Mouse (Mus musculus) mature B cell (primary cell): ENCODE results near the gene Nbr1.
"Not testable (repeated sequence)": the region's sequence is repeated elsewhere in the genome, so short reads cannot be mapped to it uniquely, and the experiment has no call there.

Experiments used
- in situ Hi-C: fragments of 300-500 bp; cut with MboI; formaldehyde crosslinking; loops from 2 replicates; pipeline ENCODE4 v1.14.3; 2019

The Nbr1 gene

GRCm38 (mm10) chr11:101620022-101620655 lies 68.2 kb downstream of the Nbr1 start:
- in situ Hi-C loops: not testable (repeated sequence)

DNA sequence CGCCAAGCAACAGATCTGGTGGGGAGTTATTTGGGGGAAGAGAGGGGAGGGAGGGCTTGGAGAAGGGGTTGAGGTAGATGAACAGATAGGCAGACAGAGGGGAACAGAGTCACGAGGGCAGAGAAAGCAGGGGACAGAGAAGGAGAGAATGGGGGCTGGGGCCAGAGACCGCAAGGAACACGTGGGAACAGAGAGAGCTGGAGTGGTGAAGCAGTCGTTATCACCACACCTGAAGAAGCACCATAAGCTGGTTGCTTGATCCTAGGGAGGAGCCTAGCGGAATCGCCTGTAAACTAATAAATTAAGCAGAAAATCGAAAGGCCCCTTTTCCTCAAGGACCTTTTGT lies 74.7 kb downstream of the Nbr1 start:
- in situ Hi-C loops: no loop called here

GRCm38 (mm10) chr11:101626995-101627856 lies 75.3 kb downstream of the Nbr1 start, which contains the start of gene Rdm1:
Rdm1 (plus strand) TSS chr11:101627195.
- in situ Hi-C loops: no loop called here

DNA sequence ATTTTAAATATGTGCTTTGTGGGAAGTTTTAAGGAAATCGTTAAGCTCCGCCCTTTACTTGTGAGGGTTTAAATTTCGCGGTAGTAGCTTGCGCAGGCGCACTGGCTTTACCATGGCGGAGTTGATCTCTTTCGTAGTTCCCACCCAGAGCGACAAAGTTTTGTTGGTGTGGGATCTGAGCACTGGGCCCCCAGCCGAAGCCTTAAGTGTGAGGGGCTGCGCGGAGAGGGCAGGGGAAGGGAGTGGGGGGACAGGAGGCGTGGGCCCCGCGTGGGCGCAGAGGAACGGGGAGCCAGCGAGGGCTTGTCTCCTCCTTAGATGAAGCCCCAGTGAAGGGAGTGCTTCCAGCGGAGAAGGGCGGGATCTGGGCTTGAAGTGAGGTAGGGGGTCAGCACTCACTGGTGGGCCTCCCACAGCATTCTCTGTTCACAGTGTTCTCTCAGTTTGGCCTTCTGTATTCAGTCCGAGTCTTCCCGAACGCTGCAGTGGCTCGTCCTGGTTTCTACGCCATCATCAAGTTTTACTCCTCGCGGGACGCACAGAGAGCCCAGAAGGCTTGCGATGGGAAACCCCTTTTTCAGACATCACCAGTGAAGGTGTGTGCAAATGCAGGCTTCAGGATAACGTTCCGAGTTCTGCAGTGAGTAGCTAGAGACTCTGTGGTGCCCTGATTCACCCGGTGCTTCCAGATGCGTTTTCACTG lies 76.1 kb downstream of the Nbr1 start:
- in situ Hi-C loops: no loop called here

DNA sequence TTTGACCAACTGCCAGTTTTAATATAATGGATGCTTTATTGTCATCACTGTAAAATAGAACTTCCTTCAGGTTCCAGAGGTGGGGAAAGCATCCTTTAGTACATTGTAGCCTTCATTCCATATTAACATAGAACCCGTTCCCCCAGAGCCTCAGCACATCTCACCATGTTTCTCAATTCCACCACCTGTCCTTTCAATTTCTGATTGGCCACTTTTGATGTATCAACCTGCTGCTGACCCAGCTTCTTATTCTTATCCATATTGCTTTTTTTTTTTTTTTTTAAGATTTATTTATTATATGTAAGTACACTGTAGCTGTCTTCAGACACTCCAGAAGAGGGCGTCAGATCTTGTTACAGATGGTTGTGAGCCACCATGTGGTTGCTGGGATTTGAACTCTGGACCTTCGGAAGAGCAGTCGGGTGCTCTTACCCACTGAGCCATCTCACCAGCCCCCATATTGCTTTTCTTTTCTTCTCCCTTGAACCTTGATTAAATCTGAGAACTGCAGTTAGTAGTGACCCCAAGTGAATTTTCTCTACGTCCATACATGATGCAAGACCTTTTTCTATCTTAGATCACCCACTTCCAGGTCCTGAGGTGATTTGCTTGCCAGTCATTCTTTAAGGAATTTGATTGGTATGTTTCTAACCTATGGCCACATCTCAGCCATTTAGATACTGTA lies 76.9 kb downstream of the Nbr1 start:
- in situ Hi-C loops: not testable (repeated sequence)
